Mouse (Mus musculus) embryonic fibroblast, embryonic 13.5 days (primary cell): ENCODE data around the gene Tnfrsf21.

Source experiments
- CTCF ChIP-seq: IDR thresholded peaks from 2 replicates; pipeline ENCODE4 v1.5.1; 2011; ENCODE audit warnings: mild to moderate bottlenecking, control low read depth, low read length, moderate library complexity, borderline replicate concordance; ENCODE audit not compliant: insufficient read depth
- POLR2A ChIP-seq: IDR thresholded peaks from 2 replicates; pipeline ENCODE4 v1.6.1; 2011; ENCODE audit warnings: low read depth, mild to moderate bottlenecking, control low read depth, low read length, moderate library complexity

GRCm38 (mm10) chr17:42975312-42975996, 40.9 kb upstream of the Tnfrsf21 start:
- TF ChIP-seq CTCF: no peak
- TF ChIP-seq POLR2A: no peak
